Mouse (Mus musculus): ENCODE data around the gene Bdh1.

GRCm38 (mm10) chr16:31466106-31466505 lies 44.0 kb downstream of the Bdh1 start:
- TF ChIP-seq POLR2A (IDR thresholded peaks at IDR 0.05; ENCODE audit: low read depth, low read length) (no peak), CTCF (conservative IDR thresholded peaks at IDR 0.05; ENCODE audit: insufficient read depth, insufficient read length, low read depth, low read length) (no peak)

Measured in kidney, adult 2 months (tissue).